Mouse (Mus musculus): ENCODE measurements around the gene Unc45a. TPM values are rescaled to one million over a fixed set of nuclear protein-coding genes. Genes with fewer than 3 reads are reported as not detected.

Gene Unc45a
- total RNA-seq (2021) = 10 to 100 TPM; 63.0 to 63.3 TPM

GRCm38 (mm10) chr7:80340793-80341192 lies at the start of gene Unc45a:
Unc45a (minus strand) TSS chr7:80341005.
- DNase-seq = peak; percentile 67
- intact Hi-C loops (cut with DNase I) = no loop called here

- DNase-seq = no peak
- intact Hi-C loops (cut with DNase I) = loop anchor here (5.0 kb wide), 1 partner anchor 334 kb away; no protein-coding TSS in a partner anchor
Measured at GRCm38 (mm10) chr7:80387633-80388543, 47.1 kb upstream of the Unc45a start, which contains the start of gene Fes. Fes (minus strand) TSS chr7:80387946.

- DNase-seq = no peak
- intact Hi-C loops (cut with DNase I) = loop anchor here (5.0 kb wide), 1 partner anchor 335 kb away; no protein-coding TSS in a partner anchor
Measured at GRCm38 (mm10) chr7:80387033-80387632, 46.3 kb upstream of the Unc45a start.

- intact Hi-C loops (cut with DNase I) = loop anchor here (5.0 kb wide), 1 partner anchor 336 kb away; no protein-coding TSS in a partner anchor
- peak; percentile 93 for DNase-seq
Measured at GRCm38 (mm10) chr7:80386235-80386930, 45.6 kb upstream of the Unc45a start.

- no peak for DNase-seq
- intact Hi-C loops (cut with DNase I) = no loop called here
Measured at GRCm38 (mm10) chr7:80382919-80383318, 42.1 kb upstream of the Unc45a start.

- no peak for DNase-seq
- intact Hi-C loops (cut with DNase I) = no loop called here
Measured at GRCm38 (mm10) chr7:80379531-80379930, 38.7 kb upstream of the Unc45a start.

GRCm38 (mm10) chr7:80377471-80377870 lies 36.7 kb upstream of the Unc45a start:
- peak; percentile 55 for DNase-seq
- intact Hi-C loops (cut with DNase I) = no loop called here

- intact Hi-C loops (cut with DNase I) = no loop called here
- DNase-seq = no peak
Measured at GRCm38 (mm10) chr7:80376192-80376591, 35.4 kb upstream of the Unc45a start.

- no peak for DNase-seq
- intact Hi-C loops (cut with DNase I) = no loop called here
Measured at GRCm38 (mm10) chr7:80375376-80376039, 34.7 kb upstream of the Unc45a start.

GRCm38 (mm10) chr7:80374733-80375132 lies 33.9 kb upstream of the Unc45a start:
- intact Hi-C loops (cut with DNase I) = no loop called here
- DNase-seq = no peak

GRCm38 (mm10) chr7:80374280-80374679 lies 33.5 kb upstream of the Unc45a start:
- no peak for DNase-seq
- intact Hi-C loops (cut with DNase I) = no loop called here

GRCm38 (mm10) chr7:80373850-80374249 lies 33.0 kb upstream of the Unc45a start:
- intact Hi-C loops (cut with DNase I) = no loop called here
- DNase-seq = peak; percentile 46

GRCm38 (mm10) chr7:80373352-80373751 lies 32.5 kb upstream of the Unc45a start:
- no peak for DNase-seq
- intact Hi-C loops (cut with DNase I) = no loop called here

GRCm38 (mm10) chr7:80372667-80373066 lies 31.9 kb upstream of the Unc45a start:
- DNase-seq = no peak
- intact Hi-C loops (cut with DNase I) = no loop called here

- no peak for DNase-seq
- intact Hi-C loops (cut with DNase I) = no loop called here
Measured at GRCm38 (mm10) chr7:80372166-80372565, 31.4 kb upstream of the Unc45a start.

GRCm38 (mm10) chr7:80371041-80371751 lies 30.4 kb upstream of the Unc45a start, which contains the start of gene Man2a2:
Man2a2 (minus strand) TSS chr7:80371375.
- intact Hi-C loops (cut with DNase I) = no loop called here
- DNase-seq = peak; percentile 60

- DNase-seq = peak; percentile 67
- intact Hi-C loops (cut with DNase I) = no loop called here
Measured at GRCm38 (mm10) chr7:80370649-80371040, 29.8 kb upstream of the Unc45a start.

- intact Hi-C loops (cut with DNase I) = no loop called here
- DNase-seq = no peak
Measured at GRCm38 (mm10) chr7:80369967-80370431, 29.2 kb upstream of the Unc45a start.

- intact Hi-C loops (cut with DNase I) = no loop called here
- DNase-seq = no peak
Measured at GRCm38 (mm10) chr7:80369461-80369860, 28.7 kb upstream of the Unc45a start.
